In genomic region chr8:46216838-46217237, GRCm38 (mm10) we compare ENCODE assay signal across 8 mouse cellular contexts. TPM values are rescaled to one million over a fixed set of nuclear protein-coding genes. Genes with fewer than 3 reads are reported as not detected.
DNase-seq lines count a peak whose midpoint lies in the region; ATAC-seq lines count a peak whose summit lies in the region.

No protein-coding gene starts in this region.

- ATAC-seq in lung, embryonic 15.5 days (ENCODE audit: borderline replicate concordance, extremely low read depth, low FRiP score, low TSS enrichment), result peak; percentile 74; the same call in 1 of the 2 replicates

- H3K27ac ChIP-seq in hindbrain, embryonic 10.5 days, result peak overlapping the region; percentile 77
- 0 out of 2 replicates have a peak overlapping the region, but pooled peaks have one; percentile 29 for H3K27ac ChIP-seq in lung, embryonic 15.5 days

- peak overlapping the region; percentile 76 for H3K4me2 ChIP-seq in lung, embryonic 15.5 days

- H3K36me3 ChIP-seq in hindbrain, embryonic 10.5 days, result no peaks in the 10 kb centered on the region
- H3K36me3 ChIP-seq in lung, embryonic 15.5 days, result no peaks in the 10 kb centered on the region

- H3K4me3 ChIP-seq in hindbrain, embryonic 10.5 days, result peak overlapping the region; percentile 45
- H3K4me3 ChIP-seq in lung, embryonic 15.5 days, result peak overlapping the region; percentile 43

- WGBS in hindbrain, embryonic 10.5 days, result 3% methylated on average over 14 of the region's 14 CpGs
- 2% methylated on average over 14 of the region's 14 CpGs for WGBS in lung, embryonic 15.5 days

- H3K27me3 ChIP-seq in hindbrain, embryonic 10.5 days (ENCODE audit: insufficient read depth, poor library complexity, severe bottlenecking), result peaks cover 81% of the 10 kb centered on the region
- no peaks in the 10 kb centered on the region for H3K27me3 ChIP-seq in lung, embryonic 15.5 days

- DNase-seq in adrenal gland, adult 18-20 months (ENCODE audit: low spot score in 2 of 2), result peak; percentile 45 to 54
- peak; percentile 83 for DNase-seq in cerebellum, adult 9-11 months
- DNase-seq in frontal cortex, postnatal 10 days (ENCODE audit: low spot score in 2 of 2), result peak; percentile 47 to 63
- DNase-seq in hindbrain, embryonic 10.5 days (ENCODE audit: low spot score), result peak; percentile 70
- DNase-seq in layer of hippocampus, postnatal 10 days (ENCODE audit: low spot score in 2 of 2), result peak; percentile 57 to 66
- DNase-seq in retina, postnatal 7 days (ENCODE audit: low read depth, low spot score), result peak; percentile 63
- no peak for DNase-seq in thymus, postnatal 4 days

- H3K9me3 ChIP-seq in hindbrain, embryonic 10.5 days, result no peaks in the 10 kb centered on the region
- H3K9me3 ChIP-seq in lung, embryonic 15.5 days, result no peaks in the 10 kb centered on the region

- H3K9ac ChIP-seq in lung, embryonic 15.5 days, result peak overlapping the region; percentile 54

- peaks cover 14% of the 10 kb centered on the region for H3K4me1 ChIP-seq in hindbrain, embryonic 10.5 days (replicated peaks)
- H3K4me1 ChIP-seq in lung, embryonic 15.5 days, result peaks cover 4% of the 10 kb centered on the region

RNA-seq across cellular contexts. Expression of gene Slc25a4, which starts 5.8 kb away (rescaled TPM):
- 100 to 1,000 TPM; 166 to 218 TPM for total RNA-seq in adrenal gland, adult 18-20 months (2021)
- 504 and 541 TPM in 2 replicates for polyA plus RNA-seq in hindbrain, embryonic 10.5 days (2016; fragmentation: Nextera tagmentation; extraction: Ambion mirVana)
- 100 to 1,000 TPM; 692 to 703 TPM for total RNA-seq in layer of hippocampus, postnatal 10 days (2021)
- 450 and 462 TPM in 2 replicates for polyA plus RNA-seq in lung, embryonic 15.5 days (2015; fragmentation: Nextera tagmentation; extraction: Ambion mirVana)
